Mouse (Mus musculus): ENCODE measurements around the gene Synpr.
"Not testable (repeated sequence)": the region's sequence is repeated elsewhere in the genome, so short reads cannot be mapped to it uniquely, and the experiment has no call there.

Gene Synpr

DNA sequence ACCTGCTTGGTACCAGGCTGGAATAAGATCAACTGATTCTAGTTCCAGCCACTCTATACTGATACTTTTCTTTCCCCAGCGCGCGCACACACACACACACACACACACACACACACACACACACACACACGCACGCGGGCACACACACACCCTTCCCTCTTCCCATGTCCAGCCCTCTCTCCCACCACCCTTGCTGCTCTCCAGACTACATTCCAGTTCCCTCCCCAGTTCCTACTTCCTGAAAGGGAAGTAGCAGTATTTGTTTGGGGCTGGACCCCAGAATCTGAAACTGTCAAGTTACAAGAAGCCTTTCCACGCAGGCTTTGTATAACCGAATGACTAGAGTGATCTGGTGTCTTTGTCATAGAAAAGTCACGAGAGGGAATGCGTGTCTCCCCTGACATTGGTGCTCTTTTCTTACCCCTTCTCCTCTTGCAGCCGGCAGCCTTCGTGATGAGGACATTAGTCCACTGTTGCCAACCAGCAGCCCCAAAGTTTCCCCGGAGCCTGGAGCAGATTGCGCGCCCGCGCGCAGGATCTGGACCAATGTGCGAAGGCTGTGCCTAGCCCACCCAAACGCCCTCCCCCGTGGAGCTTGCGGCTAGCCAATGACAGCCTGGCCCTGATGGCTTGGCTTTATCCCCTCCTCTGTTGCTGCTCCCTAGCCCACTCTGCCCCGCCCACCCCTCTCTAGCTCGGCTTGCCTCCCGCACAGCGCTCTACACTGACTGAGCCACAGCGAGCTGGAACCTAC is at the start of gene Synpr:
Gene Synpr (plus strand): TSS at position 690 of the 754 bp plus-strand sequence.
- DNase-seq (ENCODE audit: low spot score), result peak; percentile 20

DNA sequence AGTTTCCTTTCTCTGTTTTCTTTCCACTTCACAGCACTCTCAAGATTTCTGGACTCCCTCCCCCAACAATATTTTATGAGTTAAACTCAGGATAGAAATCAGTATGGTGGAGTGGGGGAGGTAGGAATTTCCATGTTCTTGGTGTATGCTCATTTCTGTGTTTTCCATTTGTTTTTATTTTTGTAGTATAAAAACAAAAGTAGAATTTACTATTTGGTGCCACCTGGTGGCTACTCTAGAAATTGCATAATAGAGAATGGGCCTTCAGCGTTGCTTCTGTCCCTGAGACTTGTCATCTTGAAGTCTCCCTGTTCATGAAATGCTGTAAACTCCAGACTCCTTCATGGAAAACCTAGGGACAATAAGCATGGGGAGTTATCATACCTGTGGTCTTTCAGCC is 47.7 kb upstream of the Synpr start:
- no peak for DNase-seq (ENCODE audit: low spot score)

DNA sequence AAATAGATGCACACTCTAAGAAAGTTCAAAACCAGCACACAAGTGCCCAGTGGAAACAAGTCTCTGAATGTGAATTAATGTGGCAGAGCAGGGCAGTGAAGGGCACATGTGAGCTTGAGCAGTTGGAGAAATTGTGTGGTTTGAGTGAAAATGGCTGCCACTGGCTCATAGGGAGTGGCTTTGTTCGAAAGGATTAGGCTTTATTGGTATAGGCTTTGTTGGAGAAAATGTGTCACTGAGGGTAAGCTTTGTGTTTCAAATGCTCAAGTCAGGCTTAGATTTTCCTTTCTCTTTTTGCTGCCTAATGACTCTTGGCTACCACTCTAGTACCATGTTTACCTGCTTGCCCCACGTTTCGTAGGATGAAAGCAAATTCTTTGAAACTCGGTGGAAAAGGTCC is 37.1 kb upstream of the Synpr start:
- no peak for DNase-seq (ENCODE audit: low spot score)

- DNase-seq (ENCODE audit: low spot score), result no peak
Observed at GRCm38 (mm10) chr14:13249361-13249760, 35.2 kb upstream of the Synpr start.

- DNase-seq (ENCODE audit: low spot score), result no peak
Observed at GRCm38 (mm10) chr14:13252594-13252993, 32.0 kb upstream of the Synpr start.

DNA sequence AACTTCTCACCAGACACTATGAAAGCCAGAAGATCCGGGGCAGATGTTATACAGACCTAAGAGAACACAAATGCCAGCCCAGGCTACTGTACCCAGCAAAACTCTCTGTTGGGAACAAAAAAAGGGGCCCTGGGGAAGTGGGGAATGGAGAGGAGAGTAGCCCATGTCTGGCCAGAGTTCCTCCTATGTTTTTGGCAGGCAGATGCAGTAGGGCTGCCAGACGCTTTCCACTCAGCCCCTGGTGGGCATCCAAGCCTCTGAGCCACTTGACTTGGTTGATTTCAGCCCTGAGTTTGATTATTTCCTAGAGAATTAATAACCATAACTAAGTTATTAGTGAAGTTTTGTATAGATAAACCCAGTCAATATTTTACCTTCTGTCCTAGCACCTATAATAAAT is 29.8 kb upstream of the Synpr start:
- DNase-seq (ENCODE audit: low spot score), result not testable (repeated sequence)

DNA sequence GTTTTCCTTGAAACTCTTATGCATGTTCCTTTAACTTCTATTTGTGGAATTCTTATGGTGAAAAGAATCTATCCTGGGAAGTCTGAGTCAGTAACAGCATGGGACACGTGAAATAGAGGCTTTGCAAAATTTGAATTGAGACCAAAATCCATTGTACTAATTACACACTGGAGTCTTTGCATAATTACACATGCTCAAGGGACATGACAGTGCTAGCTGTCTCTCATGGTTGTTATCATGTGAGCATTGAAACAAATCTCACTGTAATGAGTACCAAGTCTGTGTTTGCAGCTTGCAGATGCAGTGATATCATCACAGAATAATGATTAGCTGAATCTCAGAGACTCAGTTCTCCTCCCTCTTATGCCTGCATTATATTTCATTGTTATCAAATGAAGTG is 22.2 kb upstream of the Synpr start:
- DNase-seq (ENCODE audit: low spot score), result no peak

DNA sequence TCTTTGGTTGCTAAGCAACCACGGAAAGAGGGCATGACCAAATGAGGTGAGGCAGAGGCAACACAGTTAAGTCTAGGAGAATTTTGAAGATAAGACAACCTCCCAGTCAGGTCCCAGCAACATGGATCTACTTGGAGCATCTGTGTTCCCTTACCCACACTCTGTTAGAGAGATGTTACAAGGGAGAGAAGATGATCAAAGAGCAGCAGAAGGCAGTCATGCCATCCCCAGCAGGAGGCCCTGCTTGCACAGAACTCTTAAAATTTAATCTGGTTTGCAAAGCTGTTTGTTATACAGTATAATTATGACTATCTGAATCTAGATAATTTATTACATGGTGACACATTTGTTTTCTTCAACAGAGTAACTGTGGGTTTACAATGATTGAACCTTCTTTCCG is 18.2 kb upstream of the Synpr start:
- no peak for DNase-seq (ENCODE audit: low spot score)

DNA sequence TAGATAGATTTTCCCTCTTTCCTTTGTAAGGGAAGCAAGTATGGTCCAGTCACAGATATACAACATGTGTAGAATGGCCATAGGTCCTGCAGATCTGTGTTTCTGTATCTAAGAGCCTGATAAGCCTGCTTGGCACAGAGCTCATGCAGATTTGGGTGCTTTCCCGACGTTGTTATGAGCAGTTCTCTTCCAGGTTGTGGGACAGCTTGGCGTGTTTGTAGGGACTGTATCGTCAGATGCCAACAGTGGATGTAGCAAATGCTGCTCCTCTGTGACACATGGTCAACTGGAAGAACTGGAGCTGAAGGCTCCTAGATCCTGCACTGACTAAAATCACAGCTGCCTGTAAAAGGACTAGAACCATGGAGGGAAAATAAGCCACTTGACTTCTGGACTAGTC is 17.4 kb upstream of the Synpr start:
- no peak for DNase-seq (ENCODE audit: low spot score)

DNA sequence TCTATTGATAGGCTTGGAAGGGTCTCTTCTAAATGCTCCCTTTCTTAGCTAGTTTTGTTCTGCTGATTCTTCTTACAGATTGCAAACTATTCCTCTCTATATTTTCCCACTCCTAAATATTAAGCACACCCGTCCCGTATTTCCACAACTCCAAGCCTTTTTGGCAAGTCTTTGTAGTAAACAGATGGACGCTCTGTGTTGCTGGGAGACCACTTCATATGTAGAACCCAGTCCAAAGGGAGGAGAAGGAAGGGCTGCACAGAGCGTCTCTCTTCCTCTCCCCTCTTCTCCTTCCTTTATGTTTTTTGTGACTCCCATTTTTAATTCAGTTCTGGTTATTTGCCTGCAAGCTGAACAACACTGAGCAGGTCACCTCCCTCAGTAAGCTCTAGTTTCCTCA is 1.4 kb upstream of the Synpr start:
- DNase-seq (ENCODE audit: low spot score), result no peak

- no peak for DNase-seq (ENCODE audit: low spot score)
Observed at GRCm38 (mm10) chr14:13284845-13285198, 242 bp downstream of the Synpr start.

DNA sequence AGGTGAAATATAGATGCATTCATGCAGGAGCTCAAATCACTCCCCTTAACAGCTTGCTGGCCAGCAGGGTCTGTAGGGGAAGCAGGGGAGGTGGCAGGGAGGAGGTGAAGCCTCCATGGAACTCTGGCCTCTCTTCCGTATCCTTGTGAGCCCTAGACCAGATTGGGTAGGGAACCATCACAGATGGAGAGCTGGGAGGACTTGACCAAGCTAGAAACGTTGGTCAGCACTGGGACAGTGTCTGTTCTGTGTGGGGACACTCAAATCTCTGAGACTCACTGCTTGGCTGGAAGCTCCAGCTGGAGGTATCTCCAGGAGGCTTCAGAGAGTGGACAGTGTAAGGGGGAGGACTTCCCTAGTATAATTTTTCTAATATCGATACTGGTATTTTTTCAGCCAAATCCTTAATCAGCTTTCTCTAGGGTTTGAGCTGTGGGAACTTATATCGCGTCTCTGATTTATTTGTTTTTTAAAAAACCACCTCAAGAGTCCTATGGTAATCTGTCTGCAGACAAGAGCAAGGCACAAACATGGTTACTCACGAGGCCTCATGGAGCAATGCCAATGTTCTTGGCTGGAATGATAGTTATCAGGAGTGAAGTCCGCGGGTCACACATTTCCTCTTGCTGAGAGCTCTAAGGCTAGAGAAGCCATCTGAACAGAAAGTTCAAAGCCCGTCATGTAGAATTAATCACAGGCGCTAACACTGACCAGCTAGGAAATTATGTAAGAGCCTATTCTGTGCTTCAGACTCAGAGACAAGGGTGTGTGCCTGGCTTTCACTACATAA is 956 bp downstream of the Synpr start:
- DNase-seq (ENCODE audit: low spot score), result no peak

GRCm38 (mm10) chr14:13294200-13294599 is 9.6 kb downstream of the Synpr start:
- DNase-seq (ENCODE audit: low spot score), result no peak

DNA sequence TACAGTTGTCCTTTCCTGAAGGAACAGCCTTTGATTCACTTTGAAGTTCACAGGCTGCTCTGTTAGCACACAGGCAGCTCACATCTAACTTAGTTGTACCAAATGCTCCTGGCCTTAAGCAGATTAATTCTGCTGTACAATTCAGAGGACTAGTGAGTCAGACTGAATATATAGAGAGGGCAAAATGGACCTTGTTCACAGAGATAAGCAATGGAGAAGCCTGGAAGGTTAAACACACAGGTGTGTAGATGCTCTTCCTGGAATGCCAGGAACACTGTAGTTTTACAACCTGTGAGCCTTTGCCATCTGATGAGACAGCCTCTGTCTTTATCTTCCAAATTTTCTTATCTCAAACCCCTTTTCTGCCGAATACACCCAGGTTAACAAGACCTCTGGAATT is 29.7 kb downstream of the Synpr start:
- no peak for DNase-seq (ENCODE audit: low spot score)

- DNase-seq (ENCODE audit: low spot score), result no peak
Observed at GRCm38 (mm10) chr14:13328461-13328860, 43.9 kb downstream of the Synpr start.

DNA sequence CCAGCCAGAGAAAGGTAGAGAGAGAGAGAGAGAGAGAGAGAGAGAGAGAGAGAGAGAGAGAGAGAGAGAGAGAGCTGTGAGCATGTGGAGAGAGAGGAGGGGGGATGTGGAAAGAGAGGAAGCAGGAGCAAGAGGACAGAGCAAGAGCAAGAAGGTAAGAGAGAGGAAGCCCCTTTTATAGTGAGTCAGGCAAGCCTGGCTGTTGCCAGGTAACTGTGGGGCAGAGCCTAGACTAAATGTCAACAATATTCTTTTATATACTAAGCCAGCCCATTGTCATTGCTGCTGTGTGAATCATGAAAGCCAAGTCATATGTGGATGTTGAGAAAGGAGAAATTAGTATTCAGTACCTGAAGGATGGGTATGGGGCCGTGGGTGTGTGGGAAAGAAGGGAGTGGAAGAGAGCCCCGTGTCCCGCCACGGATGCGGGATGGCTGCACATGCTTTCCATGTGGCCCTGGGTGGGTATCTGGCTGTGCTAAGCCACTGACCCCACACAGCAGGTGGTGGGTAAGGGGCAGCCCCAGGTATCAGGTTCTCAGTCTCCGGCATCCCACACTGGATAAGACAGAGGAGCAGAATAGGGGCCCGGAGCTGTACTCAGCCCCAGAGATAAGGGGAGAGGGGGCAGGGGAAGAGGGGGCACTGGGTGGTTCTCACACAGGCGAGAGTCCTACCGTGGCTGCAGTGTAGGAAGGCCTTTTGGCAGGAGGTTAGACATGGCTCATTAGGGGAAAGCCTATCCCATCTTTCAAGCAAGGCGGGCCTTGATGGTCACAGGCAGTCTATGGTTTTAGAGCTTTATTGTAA is 48.1 kb downstream of the Synpr start:
- DNase-seq (ENCODE audit: low spot score), result no peak

DNA sequence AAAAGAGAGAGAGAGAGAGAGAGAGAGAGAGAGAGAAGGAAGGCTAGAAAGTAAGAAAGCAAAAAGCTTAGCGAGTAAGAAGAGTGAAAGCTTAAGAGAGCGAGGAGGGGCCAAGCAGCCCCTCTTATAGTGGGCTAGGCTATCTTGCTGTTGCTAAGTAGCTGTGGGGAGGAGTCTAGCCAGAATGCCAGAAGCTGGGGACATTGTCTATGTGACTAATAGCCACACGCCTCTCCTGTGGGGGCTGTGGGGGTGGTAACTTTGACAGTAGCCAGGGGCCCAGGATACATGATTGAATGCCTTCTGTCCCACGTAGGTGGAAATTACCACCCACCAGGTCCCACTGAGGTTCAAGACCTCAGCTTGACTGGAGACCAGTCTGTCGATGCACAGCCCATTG is 48.8 kb downstream of the Synpr start:
- no peak for DNase-seq (ENCODE audit: low spot score)

GRCm38 (mm10) chr14:13336162-13336561 is 51.6 kb downstream of the Synpr start:
- DNase-seq (ENCODE audit: low spot score), result no peak

DNA sequence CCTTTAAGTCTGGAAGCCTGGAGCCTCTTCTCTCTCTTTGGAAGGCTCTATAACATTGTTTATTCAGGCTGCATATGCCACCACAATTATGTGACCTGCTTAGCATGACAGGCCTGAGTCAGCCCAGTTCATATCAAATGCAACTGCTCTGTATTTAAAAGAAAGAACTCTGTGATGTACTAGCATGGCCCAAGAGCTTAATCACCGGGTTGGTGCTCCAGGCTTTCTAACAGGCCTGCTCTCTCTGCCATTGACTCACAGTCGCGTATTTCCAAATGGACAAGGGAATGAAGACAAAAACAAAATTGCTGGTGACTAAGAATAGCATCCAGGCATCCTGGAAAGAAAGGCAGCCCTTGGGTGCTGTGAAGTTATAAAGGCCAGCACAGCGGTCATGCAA is 56.1 kb downstream of the Synpr start:
- no peak for DNase-seq (ENCODE audit: low spot score)

GRCm38 (mm10) chr14:13344240-13344639 is 59.7 kb downstream of the Synpr start:
- no peak for DNase-seq (ENCODE audit: low spot score)

- DNase-seq (ENCODE audit: low spot score), result no peak
Observed at GRCm38 (mm10) chr14:13349170-13349865, 64.7 kb downstream of the Synpr start.

- DNase-seq (ENCODE audit: low spot score), result no peak
Observed at GRCm38 (mm10) chr14:13354154-13354553, 69.6 kb downstream of the Synpr start.
